Mouse (Mus musculus) embryonic facial prominence, embryonic 13.5 days (tissue): ENCODE results near the gene Mcrs1. TPM values are rescaled to one million over a fixed set of nuclear protein-coding genes. Genes with fewer than 3 reads are reported as not detected.
"Not testable (repeated sequence)": the region's sequence is repeated elsewhere in the genome, so short reads cannot be mapped to it uniquely, and the experiment has no call there.

ENCODE experiments used
- ATAC-seq: fragments of 200-750 bp; cut with Nextera tagmentation; 2 replicates; pipeline ENCODE4 v1.8.0; 2017; ENCODE audit warnings: low read depth; ENCODE audit not compliant: insufficient number of reproducible peaks, insufficient read depth, low FRiP score, low TSS enrichment
- H3K27ac ChIP-seq: fragments of 300-500 bp; sonication (generic); 2 replicates; pipeline ENCODE4 v1.5.1; 2015; ENCODE audit warnings: moderate library complexity, mild to moderate bottlenecking, inconsistent platforms
- H3K27me3 ChIP-seq: fragments of 300-500 bp; sonication (generic); 2 replicates; pipeline ENCODE4 v1.6.1; 2015; ENCODE audit warnings: mild to moderate bottlenecking, inconsistent platforms
- H3K36me3 ChIP-seq: fragments of 300-500 bp; sonication (generic); 2 replicates; pipeline ENCODE4 v1.6.1; 2015; ENCODE audit warnings: mild to moderate bottlenecking, inconsistent platforms
- H3K4me1 ChIP-seq: fragments of 300-500 bp; sonication (generic); 2 replicates; pipeline ENCODE4 v1.6.1; 2015; ENCODE audit warnings: inconsistent platforms
- H3K4me2 ChIP-seq: fragments of 300-500 bp; sonication (generic); 2 replicates; pipeline ENCODE4 v1.6.1; 2015; ENCODE audit warnings: moderate library complexity, mild to moderate bottlenecking, inconsistent platforms
- H3K4me3 ChIP-seq: fragments of 300-500 bp; sonication (generic); 2 replicates; pipeline ENCODE4 v1.5.1; 2015; ENCODE audit warnings: mild to moderate bottlenecking, inconsistent platforms
- H3K9ac ChIP-seq: fragments of 300-500 bp; sonication (generic); 2 replicates; pipeline ENCODE4 v1.6.1; 2015; ENCODE audit warnings: mild to moderate bottlenecking, inconsistent platforms
- H3K9me3 ChIP-seq: fragments of 300-500 bp; sonication (generic); 2 replicates; pipeline ENCODE4 v1.6.1; 2016; ENCODE audit warnings: inconsistent platforms
- WGBS: fragments of 180-500 bp; shearing (Covaris S2); methylation state at CpG from one replicate; pipeline ENCODE4 v1.1.7; 2015; ENCODE audit warnings: mixed read lengths; 5-methylcytosine and 5-hydroxymethylcytosine counted together
- polyA plus RNA-seq: library from polyadenylated mRNA; unstranded; fragments of >200 nt; fragmentation: Nextera tagmentation; extraction: Ambion mirVana; gene quantifications from 2 replicates; pipeline ENCODE4 v1.2.1, GENCODE M21; 2015

Mcrs1 gene
- polyA plus RNA-seq, 1 experiment from 2014 or later, result 146 TPM

GRCm38 (mm10) chr15:99249938-99250337 lies 1.8 kb downstream of the Mcrs1 start:
- H3K27ac ChIP-seq, result no peak overlapping the region
- 0 out of 2 replicates have a peak overlapping the region, but pooled peaks have one; percentile 21 for H3K9ac ChIP-seq
- no peak overlapping the region for H3K4me3 ChIP-seq
- H3K4me1 ChIP-seq, result peaks cover 15% of the 10 kb centered on the region
- WGBS, result 91% methylated on average over 11 of the region's 11 CpGs
- ATAC-seq, result no peak
- H3K9me3 ChIP-seq, result no peaks in the 10 kb centered on the region
- H3K36me3 ChIP-seq, result peaks cover 50% of the 10 kb centered on the region
- H3K4me2 ChIP-seq, result no peak overlapping the region
- H3K27me3 ChIP-seq, result no peaks in the 10 kb centered on the region

GRCm38 (mm10) chr15:99248972-99249371 lies 2.8 kb downstream of the Mcrs1 start:
- 79% methylated on average over 9 of the region's 9 CpGs for WGBS
- Histone ChIP-seq H3K4me1 (peaks cover 15% of the 10 kb centered on the region), H3K27me3 (no peaks in the 10 kb centered on the region), H3K36me3 (peaks cover 60% of the 10 kb centered on the region), H3K9ac (no peak overlapping the region), H3K27ac (no peak overlapping the region), H3K9me3 (no peaks in the 10 kb centered on the region), H3K4me2 (no peak overlapping the region), H3K4me3 (no peak overlapping the region)
- no peak for ATAC-seq

DNA sequence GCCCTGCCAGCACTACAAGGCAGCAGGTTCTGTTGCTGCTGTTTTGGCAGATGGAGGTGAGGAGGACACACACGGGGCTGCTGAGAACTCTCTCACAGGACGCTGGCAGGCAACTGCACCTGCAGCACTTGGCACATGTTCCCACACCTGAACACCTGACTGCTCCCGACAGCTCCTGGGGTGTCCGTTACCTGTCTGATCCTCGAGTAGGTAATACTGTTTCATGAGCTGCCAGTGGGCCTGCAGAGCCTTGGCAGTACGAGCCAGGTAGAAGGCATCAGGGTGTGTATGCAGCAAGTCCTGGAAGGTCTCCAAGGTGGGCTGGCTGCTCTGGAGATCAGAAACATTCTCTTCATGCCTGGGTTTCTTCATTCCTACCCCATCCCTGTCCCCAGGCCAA lies 5.0 kb downstream of the Mcrs1 start:
- not testable (repeated sequence) for H3K27me3 ChIP-seq, H3K9me3 ChIP-seq, H3K4me3 ChIP-seq, H3K9ac ChIP-seq, ATAC-seq, H3K4me2 ChIP-seq, H3K27ac ChIP-seq
- Histone ChIP-seq H3K4me1 (peaks cover 11% of the 10 kb centered on the region; the same call in 1 of the 2 replicates), H3K36me3 (peaks cover 80% of the 10 kb centered on the region)
- WGBS, result 85% methylated on average over 6 of the region's 6 CpGs

DNA sequence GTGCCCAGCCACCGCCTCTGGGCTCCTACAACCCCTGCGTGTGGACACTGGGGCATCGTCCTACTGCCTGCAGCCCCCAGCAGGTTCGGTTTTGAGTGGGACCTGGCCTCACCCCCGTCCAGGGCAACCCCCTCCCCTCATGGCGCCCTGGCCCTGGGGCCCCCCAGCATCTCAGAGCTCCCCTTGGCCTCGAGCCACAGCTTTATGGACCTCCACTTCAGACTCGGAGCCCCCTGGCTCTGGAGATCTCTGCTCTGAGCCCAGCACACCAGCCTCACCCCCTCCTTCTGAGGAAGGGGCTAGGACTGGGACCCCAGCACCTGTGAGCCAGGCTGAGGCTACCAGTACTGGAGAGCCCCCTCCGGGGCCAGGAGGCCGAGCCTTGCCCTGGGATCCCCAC lies 9.7 kb downstream of the Mcrs1 start:
- no peak for ATAC-seq
- H3K4me1 ChIP-seq, result peaks cover 7% of the 10 kb centered on the region; the same call in 1 of the 2 replicates
- H3K36me3 ChIP-seq, result peaks cover 60% of the 10 kb centered on the region
- no peak overlapping the region for H3K4me2 ChIP-seq
- H3K27me3 ChIP-seq, result no peaks in the 10 kb centered on the region
- 89% methylated on average over 10 of the region's 10 CpGs for WGBS
- no peak overlapping the region for H3K27ac ChIP-seq
- H3K9me3 ChIP-seq, result no peaks in the 10 kb centered on the region
- no peak overlapping the region for H3K4me3 ChIP-seq
- no peak overlapping the region for H3K9ac ChIP-seq

GRCm38 (mm10) chr15:99241249-99241648 lies 10.5 kb downstream of the Mcrs1 start:
- H3K27me3 ChIP-seq, result no peaks in the 10 kb centered on the region
- 71% methylated on average over 4 of the region's 4 CpGs for WGBS
- no peak overlapping the region for H3K27ac ChIP-seq
- H3K4me2 ChIP-seq, result no peak overlapping the region
- peaks cover 52% of the 10 kb centered on the region for H3K36me3 ChIP-seq
- peaks cover 7% of the 10 kb centered on the region; the same call in 1 of the 2 replicates for H3K4me1 ChIP-seq
- H3K9ac ChIP-seq, result no peak overlapping the region
- no peak overlapping the region for H3K4me3 ChIP-seq
- no peaks in the 10 kb centered on the region for H3K9me3 ChIP-seq
- ATAC-seq, result no peak

GRCm38 (mm10) chr15:99240129-99240528 lies 11.6 kb downstream of the Mcrs1 start:
- WGBS, result 46% methylated on average over 4 of the region's 4 CpGs

DNA sequence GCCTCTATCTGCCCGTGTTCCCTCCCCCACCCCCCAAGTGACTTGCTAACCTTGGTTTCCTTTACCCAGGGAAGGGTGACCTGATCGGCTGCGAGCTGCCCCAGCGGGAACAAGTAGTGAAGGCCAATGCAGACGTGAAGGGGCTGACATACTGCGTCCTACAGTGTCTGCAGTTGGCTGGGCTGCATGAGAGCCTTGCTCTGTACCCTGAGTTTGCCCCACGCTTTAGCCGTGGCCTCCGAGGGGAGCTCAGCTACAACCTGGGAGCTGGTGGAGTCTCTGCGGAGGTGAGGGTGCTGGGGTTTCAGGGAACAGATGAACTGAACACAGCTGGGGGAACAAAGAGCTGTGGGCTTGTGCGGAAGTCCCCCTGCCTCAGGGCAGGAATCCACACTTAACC lies 13.8 kb downstream of the Mcrs1 start:
- H3K27me3 ChIP-seq, result peaks cover 10% of the 10 kb centered on the region
- 0 out of 2 replicates have a peak overlapping the region, but pooled peaks have one; percentile 22 for H3K27ac ChIP-seq
- H3K9me3 ChIP-seq, result no peaks in the 10 kb centered on the region
- H3K36me3 ChIP-seq, result peaks cover 21% of the 10 kb centered on the region
- ATAC-seq, result no peak
- peaks cover 7% of the 10 kb centered on the region; the same call in 1 of the 2 replicates for H3K4me1 ChIP-seq
- peak overlapping the region; percentile 44; the same call in 1 of the 2 replicates for H3K9ac ChIP-seq
- no peak overlapping the region for H3K4me3 ChIP-seq
- H3K4me2 ChIP-seq, result peak overlapping the region; percentile 24
- 35% methylated on average over 11 of the region's 11 CpGs for WGBS

More at GRCm38 (mm10) chr15:99240129-99240528, 11.6 kb downstream of the Mcrs1 start:
- H3K27me3 ChIP-seq, result no peaks in the 10 kb centered on the region
- H3K4me3 ChIP-seq, result no peak overlapping the region
- peaks cover 7% of the 10 kb centered on the region; the same call in 1 of the 2 replicates for H3K4me1 ChIP-seq
- peaks cover 42% of the 10 kb centered on the region for H3K36me3 ChIP-seq
- H3K4me2 ChIP-seq, result no peak overlapping the region
- no peak for ATAC-seq
- no peak overlapping the region for H3K27ac ChIP-seq
- no peaks in the 10 kb centered on the region for H3K9me3 ChIP-seq
- H3K9ac ChIP-seq, result no peak overlapping the region

DNA sequence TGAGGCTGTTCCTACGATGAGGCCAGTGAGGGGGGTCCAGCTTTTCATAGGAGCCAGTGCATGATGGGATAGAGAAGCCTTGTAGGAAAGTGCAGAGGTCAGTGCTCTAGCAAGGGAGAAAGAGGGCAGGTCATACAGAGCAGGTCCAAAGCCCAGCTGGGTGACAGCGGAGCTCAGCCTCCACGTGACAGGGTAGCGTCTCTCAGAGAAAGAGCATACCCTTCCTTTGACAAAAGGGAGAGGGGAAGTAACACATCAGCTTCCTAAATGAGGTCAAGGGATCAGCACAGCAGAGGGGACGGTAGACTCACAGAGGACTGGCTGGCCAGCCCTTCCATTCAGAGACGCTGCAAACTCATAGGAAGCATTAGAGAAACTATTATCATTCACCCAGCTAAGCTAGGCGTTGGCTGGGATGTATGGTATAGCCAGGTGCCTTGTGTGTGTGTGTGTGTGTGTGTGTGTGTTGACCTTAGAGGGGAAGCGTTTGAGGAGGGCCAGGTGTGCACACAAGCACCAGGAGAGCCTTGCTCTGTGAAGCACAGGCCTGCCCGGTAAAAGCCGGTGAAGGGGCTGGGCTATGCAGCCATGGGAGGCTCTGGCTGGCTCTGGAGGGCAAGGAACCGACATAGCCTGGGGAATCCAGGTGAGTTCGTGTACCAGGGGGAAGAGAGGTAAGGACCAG lies 17.3 kb downstream of the Mcrs1 start:
- H3K4me2 ChIP-seq, result no peak overlapping the region
- peaks cover 7% of the 10 kb centered on the region; the same call in 1 of the 2 replicates for H3K4me1 ChIP-seq
- no peak overlapping the region for H3K9ac ChIP-seq
- no peak overlapping the region for H3K4me3 ChIP-seq
- H3K27ac ChIP-seq, result no peak overlapping the region
- H3K27me3 ChIP-seq, result peaks cover 37% of the 10 kb centered on the region
- H3K9me3 ChIP-seq, result no peaks in the 10 kb centered on the region
- no peak for ATAC-seq
- WGBS, result 62% methylated on average over 12 of the region's 12 CpGs
- no peaks in the 10 kb centered on the region for H3K36me3 ChIP-seq

DNA sequence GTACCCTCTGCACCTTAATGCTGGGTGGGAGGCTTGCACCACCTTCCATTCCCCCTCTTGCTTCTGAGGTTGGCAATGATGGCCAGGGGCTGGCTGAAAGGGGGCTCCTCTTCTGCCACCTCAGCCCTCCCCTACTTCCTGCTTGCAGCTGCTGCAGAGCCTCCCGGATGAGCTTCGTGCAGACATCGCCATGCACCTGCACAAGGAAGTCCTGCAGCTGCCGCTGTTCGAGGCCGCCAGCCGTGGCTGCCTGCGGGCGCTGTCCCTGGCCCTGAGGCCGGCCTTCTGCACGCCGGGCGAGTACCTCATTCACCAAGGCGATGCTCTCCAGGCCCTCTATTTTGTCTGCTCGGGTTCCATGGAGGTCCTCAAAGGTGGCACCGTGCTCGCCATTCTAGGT lies 18.0 kb downstream of the Mcrs1 start:
- H3K4me1 ChIP-seq, result peaks cover 7% of the 10 kb centered on the region; the same call in 1 of the 2 replicates
- H3K9me3 ChIP-seq, result no peaks in the 10 kb centered on the region
- H3K36me3 ChIP-seq, result no peaks in the 10 kb centered on the region
- no peak overlapping the region for H3K27ac ChIP-seq
- no peak overlapping the region for H3K4me3 ChIP-seq
- ATAC-seq, result no peak
- 53% methylated on average over 17 of the region's 17 CpGs for WGBS
- no peak overlapping the region for H3K4me2 ChIP-seq
- H3K27me3 ChIP-seq, result peaks cover 45% of the 10 kb centered on the region
- H3K9ac ChIP-seq, result no peak overlapping the region

DNA sequence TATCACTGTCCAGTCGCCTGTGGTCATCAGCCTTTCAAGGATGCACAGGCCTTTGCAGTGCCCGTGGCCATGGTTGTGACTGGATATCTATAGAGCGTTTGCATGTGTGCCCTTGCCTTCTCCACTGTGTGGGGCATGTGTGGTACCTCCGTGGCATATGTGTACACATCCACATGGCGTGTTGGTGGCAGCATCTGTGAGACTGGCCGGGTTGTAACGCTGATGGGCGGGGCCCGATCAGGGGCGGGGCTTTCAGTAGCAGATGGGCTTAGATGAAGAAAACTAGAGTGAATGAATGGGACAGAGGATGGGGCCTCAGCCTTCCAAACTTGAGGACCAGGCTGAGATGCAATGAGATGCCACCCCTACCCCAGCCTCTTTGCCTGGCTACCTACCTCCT lies 19.8 kb downstream of the Mcrs1 start:
- Histone ChIP-seq H3K27me3 (peaks cover 62% of the 10 kb centered on the region), H3K27ac (no peak overlapping the region), H3K9ac (no peak overlapping the region), H3K36me3 (no peaks in the 10 kb centered on the region), H3K4me2 (no peak overlapping the region), H3K4me1 (no peaks in the 10 kb centered on the region), H3K4me3 (no peak overlapping the region), H3K9me3 (no peaks in the 10 kb centered on the region)
- ATAC-seq, result no peak
- WGBS, result 61% methylated on average over 10 of the region's 10 CpGs

GRCm38 (mm10) chr15:99226090-99226489 lies 25.7 kb downstream of the Mcrs1 start:
- Histone ChIP-seq H3K4me2 (peak overlapping the region; percentile 87), H3K4me3 (peak overlapping the region; percentile 53)

More at GRCm38 (mm10) chr15:99226090-99226489, 25.7 kb downstream of the Mcrs1 start:
- 19% methylated on average over 14 of the region's 14 CpGs for WGBS
- no peak overlapping the region for H3K27ac ChIP-seq
- peaks cover 54% of the 10 kb centered on the region for H3K4me1 ChIP-seq
- no peaks in the 10 kb centered on the region for H3K36me3 ChIP-seq
- ATAC-seq, result no peak
- H3K9me3 ChIP-seq, result no peaks in the 10 kb centered on the region
- peaks cover 97% of the 10 kb centered on the region for H3K27me3 ChIP-seq
- 0 out of 2 replicates have a peak overlapping the region, but pooled peaks have one; percentile 65 for H3K9ac ChIP-seq
